Mouse (Mus musculus) liver, postnatal 0 days (tissue): ENCODE results near the gene Atp9a. TPM values are rescaled to one million over a fixed set of nuclear protein-coding genes. Genes with fewer than 3 reads are reported as not detected.

Experiments
- ATAC-seq: fragments of 200-750 bp; cut with Nextera tagmentation; 2 replicates; pipeline ENCODE4 v1.8.0; 2017; ENCODE audit warnings: mild to moderate bottlenecking, moderate library complexity
- DNase-seq: peaks from one replicate; pipeline ENCODE4 v3.0.0-alpha.2; 2016
- H3K27ac ChIP-seq: fragments of 300-500 bp; sonication (generic); 2 replicates; pipeline ENCODE4 v1.5.1; 2014; ENCODE audit warnings: antibody characterized with exemption, moderate library complexity, mild to moderate bottlenecking, low read depth
- H3K27me3 ChIP-seq: fragments of 300-500 bp; sonication (generic); 2 replicates; pipeline ENCODE4 v1.6.1; 2014; ENCODE audit warnings: low read length, control low read depth, mixed read lengths; ENCODE audit not compliant: insufficient read depth
- H3K36me3 ChIP-seq: fragments of 300-500 bp; sonication (generic); replicated peaks from 2 replicates; pipeline ENCODE4 v1.6.1; 2014; ENCODE audit warnings: mild to moderate bottlenecking, control low read depth, low read length, moderate library complexity, mixed read lengths; ENCODE audit not compliant: insufficient read depth
- H3K4me1 ChIP-seq: fragments of 300-500 bp; sonication (generic); 2 replicates; pipeline ENCODE4 v1.6.1; 2014; ENCODE audit warnings: antibody characterized with exemption, mild to moderate bottlenecking, control low read depth; ENCODE audit not compliant: insufficient read depth
- H3K4me2 ChIP-seq: fragments of 300-500 bp; sonication (generic); 2 replicates; pipeline ENCODE4 v1.6.1; 2014; ENCODE audit warnings: low read depth, mild to moderate bottlenecking, low read length, moderate library complexity, mixed read lengths
- H3K4me3 ChIP-seq: fragments of 300-500 bp; sonication (generic); 2 replicates; pipeline ENCODE4 v1.5.1; 2014; ENCODE audit warnings: low read depth, low read length
- H3K9ac ChIP-seq: fragments of 300-500 bp; sonication (generic); replicated peaks from 2 replicates; pipeline ENCODE4 v1.6.1; 2014; ENCODE audit warnings: mild to moderate bottlenecking, moderate library complexity
- H3K9me3 ChIP-seq: fragments of 300-500 bp; sonication (generic); 2 replicates; pipeline ENCODE4 v1.6.1; 2016; ENCODE audit warnings: mild to moderate bottlenecking, control low read depth, low read length, mixed read lengths
- CTCF ChIP-seq: sonication (generic); IDR thresholded peaks from 2 replicates; pipeline ENCODE4 v1.5.1; 2016; ENCODE audit warnings: antibody characterized with exemption, low read depth
- EP300 ChIP-seq: IDR thresholded peaks from 2 replicates; pipeline ENCODE4 v1.6.1; 2016; ENCODE audit warnings: antibody characterized with exemption, low read depth, mild to moderate bottlenecking
- WGBS: fragments of 180-500 bp; shearing (Covaris S2); extraction: QIAGEN DNeasy Blood & Tissue Kit; methylation state at CpG from one replicate; pipeline ENCODE4 v1.1.7; 2014; ENCODE audit not compliant: insufficient replicate concordance; 5-methylcytosine and 5-hydroxymethylcytosine counted together
- polyA plus RNA-seq: library from polyadenylated mRNA; unstranded; fragments of >200 nt; fragmentation: Nextera tagmentation; extraction: Ambion mirVana; gene quantifications from 2 replicates; pipeline ENCODE4 v1.2.1, GENCODE M21; 2015

The Atp9a gene
- polyA plus RNA-seq, 1 experiment from 2014 or later: 7.3 TPM

DNA sequence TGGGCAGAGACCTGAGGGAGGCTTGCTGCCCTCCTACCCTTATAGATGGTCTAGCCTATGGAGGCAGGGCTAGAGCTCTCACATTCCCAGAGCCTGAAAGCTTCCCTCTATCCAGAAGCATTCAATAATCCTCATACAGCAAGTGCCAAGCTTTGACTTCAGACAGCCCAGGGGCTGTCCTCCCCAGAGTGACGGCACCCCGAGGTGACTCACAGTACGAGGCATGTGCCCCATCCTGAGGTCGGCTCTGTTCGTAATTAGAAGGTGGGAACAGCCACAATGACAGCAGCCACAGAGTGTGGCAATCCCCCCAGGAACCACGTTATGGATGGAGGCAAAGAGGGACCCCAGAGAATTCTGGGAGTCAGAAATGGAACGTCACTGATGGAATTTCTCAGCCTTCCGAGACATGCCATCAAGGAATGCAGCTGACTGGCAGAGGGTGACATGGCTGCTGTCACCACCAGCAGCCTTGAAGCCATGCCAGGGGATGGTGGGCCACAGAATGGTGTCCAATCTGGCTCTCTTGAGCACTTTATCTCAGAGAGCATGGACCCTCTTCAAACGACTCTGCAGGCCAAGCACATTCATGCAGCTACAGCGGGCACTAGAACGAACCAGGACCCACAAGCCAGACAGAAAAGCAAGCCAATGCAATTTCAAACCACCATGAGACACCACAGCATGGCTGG is 121.0 kb downstream of the Atp9a start:
- 69% methylated on average over 11 of the region's 11 CpGs for WGBS
- no peak for ATAC-seq
- no peak overlapping the region for H3K4me2 ChIP-seq

DNA sequence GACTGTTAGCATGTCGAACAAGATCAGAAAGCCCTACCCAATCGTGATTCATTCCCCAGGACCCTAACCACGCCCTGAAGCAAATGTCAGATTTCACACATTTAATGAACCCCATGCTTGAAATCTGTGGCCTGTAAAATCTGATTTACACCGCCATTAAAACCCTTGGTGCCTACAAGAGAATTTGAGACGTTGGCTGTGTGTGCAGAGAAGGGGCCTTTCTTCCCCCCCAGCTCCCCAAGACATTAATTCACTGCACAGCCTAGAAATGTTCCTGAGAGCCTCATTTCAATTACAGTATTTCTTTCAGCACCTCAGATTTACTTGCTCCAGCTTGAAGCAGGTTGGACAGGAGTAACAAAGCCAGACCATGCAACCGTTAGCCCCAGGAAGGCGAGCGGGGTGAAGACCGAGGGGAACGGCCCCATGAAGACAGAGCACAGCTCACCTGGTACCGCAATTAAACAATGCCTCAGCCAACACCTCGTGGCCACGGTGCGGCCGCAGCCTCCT is 123.9 kb downstream of the Atp9a start:
- ATAC-seq: no peak
- Histone ChIP-seq H3K9me3 (no peaks in the 10 kb centered on the region), H3K4me2 (no peak overlapping the region), H3K27me3 (no peaks in the 10 kb centered on the region), H3K27ac (no peak overlapping the region), H3K36me3 (no peaks in the 10 kb centered on the region), H3K4me1 (no peaks in the 10 kb centered on the region), H3K4me3 (no peak overlapping the region), H3K9ac (no peak overlapping the region)
- no peak for DNase-seq
- WGBS: 80% methylated on average over 15 of the region's 15 CpGs
- TF ChIP-seq CTCF (no peak), EP300 (no peak)

More for the DNA sequence above, 121.0 kb downstream of the Atp9a start:
- Histone ChIP-seq H3K36me3 (no peaks in the 10 kb centered on the region), H3K9me3 (no peaks in the 10 kb centered on the region), H3K9ac (no peak overlapping the region), H3K4me1 (no peaks in the 10 kb centered on the region), H3K4me3 (no peak overlapping the region), H3K27me3 (no peaks in the 10 kb centered on the region), H3K27ac (no peak overlapping the region)
- TF ChIP-seq CTCF (no peak), EP300 (no peak)
- no peak for DNase-seq

DNA sequence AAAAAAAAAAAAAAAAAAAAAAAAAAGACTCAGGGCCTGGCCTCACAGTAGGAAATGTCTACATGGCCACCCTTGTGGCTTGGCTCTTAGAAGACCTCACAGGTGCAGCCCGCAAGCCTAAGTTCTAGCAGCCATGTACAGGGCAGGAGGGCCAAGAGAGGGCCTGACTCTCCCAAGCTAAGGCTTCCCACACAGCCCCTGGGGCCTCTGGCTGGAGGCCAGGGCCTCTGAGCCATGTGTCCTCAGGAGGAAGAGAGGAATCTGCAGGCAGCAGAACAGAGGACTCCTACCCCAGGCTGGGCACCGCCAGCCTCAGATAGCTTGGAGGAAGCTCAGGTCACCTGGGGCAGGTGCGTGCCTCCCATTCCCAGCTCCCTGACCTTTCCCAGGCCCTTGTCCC is 127.0 kb downstream of the Atp9a start:
- H3K4me1 ChIP-seq: no peaks in the 10 kb centered on the region
- H3K9me3 ChIP-seq: no peaks in the 10 kb centered on the region
- H3K4me3 ChIP-seq: no peak overlapping the region
- no peak overlapping the region for H3K4me2 ChIP-seq
- H3K27ac ChIP-seq: no peak overlapping the region
- H3K27me3 ChIP-seq: no peaks in the 10 kb centered on the region
- ATAC-seq: no peak
- DNase-seq: no peak
- 91% methylated on average over 3 of the region's 3 CpGs for WGBS
- H3K9ac ChIP-seq: no peak overlapping the region
- H3K36me3 ChIP-seq: no peaks in the 10 kb centered on the region
- TF ChIP-seq EP300 (no peak), CTCF (no peak)

DNA sequence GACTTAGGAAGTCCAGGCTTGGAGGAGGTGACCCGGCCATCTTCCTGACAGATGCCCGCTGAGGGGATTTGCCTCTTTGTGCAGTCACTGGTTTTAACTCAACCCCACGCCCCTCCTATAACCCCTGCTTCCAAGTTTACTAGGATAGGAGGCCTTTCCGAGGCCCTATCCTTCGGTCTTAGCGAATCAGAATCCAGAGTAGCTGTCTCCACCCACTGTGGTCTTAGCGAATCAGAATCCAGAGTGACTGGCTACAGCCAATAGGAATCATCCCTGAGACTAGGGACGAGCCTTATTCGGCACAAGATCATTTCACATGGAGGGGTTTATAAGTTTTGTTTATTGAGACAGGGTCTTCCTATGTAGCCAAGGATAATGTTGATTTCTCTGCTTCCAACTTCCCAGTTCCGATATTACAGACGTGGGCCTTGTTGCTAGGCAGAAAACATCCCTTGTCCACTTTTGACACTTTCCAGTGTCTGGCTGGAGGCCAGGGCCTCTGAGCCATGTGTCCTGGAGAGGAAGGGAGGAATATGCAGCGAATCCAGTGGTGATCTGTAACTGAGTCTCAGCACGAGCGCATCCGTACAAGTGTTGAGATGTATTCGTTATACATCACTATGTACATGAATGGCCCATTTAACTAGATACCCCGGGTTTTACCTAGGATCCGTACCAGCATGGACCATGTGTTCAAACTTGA is 127.9 kb downstream of the Atp9a start:
- H3K27ac ChIP-seq: no peak overlapping the region
- ATAC-seq: no peak
- WGBS: 77% methylated on average over 18 of the region's 18 CpGs
- no peaks in the 10 kb centered on the region for H3K27me3 ChIP-seq
- no peaks in the 10 kb centered on the region for H3K36me3 ChIP-seq
- H3K9me3 ChIP-seq: no peaks in the 10 kb centered on the region
- no peak overlapping the region for H3K4me2 ChIP-seq
- H3K4me1 ChIP-seq: no peaks in the 10 kb centered on the region
- DNase-seq: no peak
- TF ChIP-seq CTCF (no peak), EP300 (no peak)
- no peak overlapping the region for H3K9ac ChIP-seq
- no peak overlapping the region for H3K4me3 ChIP-seq

DNA sequence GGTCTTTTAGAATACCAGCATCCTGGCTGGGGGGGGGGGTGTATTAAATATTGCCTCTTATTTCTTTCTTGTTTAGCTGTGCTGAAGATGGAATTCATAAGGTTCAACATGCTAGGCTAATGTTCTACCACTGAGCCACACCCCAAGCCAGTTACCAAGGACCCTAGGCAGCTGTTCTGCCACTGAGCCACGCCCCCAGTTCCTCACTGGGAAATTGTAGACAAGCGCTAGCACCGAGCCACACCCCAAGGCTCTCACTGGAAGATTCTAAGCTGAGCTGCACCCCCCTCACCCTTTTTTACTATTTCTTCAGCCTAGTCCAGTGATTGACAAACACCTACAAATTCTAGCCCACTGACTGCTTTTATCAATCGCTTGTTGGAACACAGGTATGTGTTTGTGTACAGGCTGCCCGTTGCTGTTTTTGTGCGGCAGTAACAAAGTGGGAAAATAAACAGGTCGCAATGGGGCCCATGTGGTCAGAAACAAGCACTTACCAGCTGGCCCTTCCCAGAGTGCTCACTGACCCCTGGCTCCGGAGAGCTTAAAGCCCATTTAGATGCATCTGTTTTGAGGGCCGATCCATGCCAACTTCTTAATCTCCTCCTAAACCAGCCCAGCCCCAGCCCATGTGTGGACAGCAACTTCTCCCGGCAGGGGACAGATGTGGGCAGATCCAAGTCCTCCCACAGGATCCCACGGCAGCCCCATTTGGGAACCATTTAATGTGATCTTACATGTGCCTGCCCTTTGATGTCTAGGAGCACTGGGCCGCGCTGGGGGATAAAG is 128.9 kb downstream of the Atp9a start:
- Histone ChIP-seq H3K4me1 (no peaks in the 10 kb centered on the region), H3K9ac (no peak overlapping the region), H3K27me3 (no peaks in the 10 kb centered on the region), H3K9me3 (no peaks in the 10 kb centered on the region), H3K27ac (no peak overlapping the region), H3K4me3 (no peak overlapping the region), H3K36me3 (no peaks in the 10 kb centered on the region), H3K4me2 (no peak overlapping the region)
- TF ChIP-seq EP300: no peak
- TF ChIP-seq CTCF: no peak
- 64% methylated on average over 13 of the region's 13 CpGs for WGBS
- no peak for DNase-seq
- no peak for ATAC-seq

DNA sequence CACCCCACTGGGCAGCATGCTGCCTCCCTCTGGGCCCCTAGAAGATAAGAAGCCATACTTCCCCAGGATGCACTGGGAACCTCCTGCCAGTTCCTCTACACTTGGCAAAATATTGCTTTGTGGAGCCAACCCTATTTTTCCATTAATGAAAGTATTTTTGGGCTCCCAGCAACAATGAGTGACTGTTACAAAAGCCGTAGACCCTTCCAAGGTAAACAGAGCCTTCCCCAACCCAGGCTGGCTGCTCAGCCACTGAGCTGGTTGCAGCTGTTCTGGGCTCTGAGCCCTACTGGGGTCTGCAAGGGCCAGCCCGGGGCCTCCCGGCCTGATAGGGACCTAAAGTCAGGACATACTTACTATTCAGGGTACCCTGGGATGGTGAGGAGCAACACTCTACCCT is 131.3 kb downstream of the Atp9a start:
- DNase-seq: no peak
- TF ChIP-seq CTCF (no peak), EP300 (no peak)
- ATAC-seq: no peak

More for the DNA sequence above, 131.3 kb downstream of the Atp9a start:
- no peaks in the 10 kb centered on the region for H3K36me3 ChIP-seq
- H3K27ac ChIP-seq: no peak overlapping the region
- no peaks in the 10 kb centered on the region for H3K9me3 ChIP-seq
- H3K9ac ChIP-seq: no peak overlapping the region
- no peaks in the 10 kb centered on the region for H3K4me1 ChIP-seq
- WGBS: 65% methylated on average over 3 of the region's 3 CpGs
- no peaks in the 10 kb centered on the region for H3K27me3 ChIP-seq
- no peak overlapping the region for H3K4me2 ChIP-seq
- no peak overlapping the region for H3K4me3 ChIP-seq
